Mouse (Mus musculus) cerebellum, adult 2 months (tissue): Measurements from ENCODE around the gene Hand2. TPM values are rescaled to one million over a fixed set of nuclear protein-coding genes. Genes with fewer than 3 reads are reported as not detected.

Source experiments
- DNase-seq, 2 experiments: peaks; one replicate each; pipeline ENCODE4 v3.0.0; 2021
- H3K27ac ChIP-seq: fragments of 200-500 bp; 2 replicates; pipeline ENCODE4 v1.5.1; 2012; ENCODE audit warnings: low read length, control low read depth, inconsistent platforms; ENCODE audit not compliant: insufficient read depth
- H3K27me3 ChIP-seq: fragments of 200-500 bp; 2 replicates; pipeline ENCODE4 v1.6.1; 2012; ENCODE audit warnings: inconsistent platforms, mild to moderate bottlenecking, low read length, moderate library complexity; ENCODE audit not compliant: control insufficient read depth, insufficient read depth
- H3K4me1 ChIP-seq: fragments of 200-500 bp; 2 replicates; pipeline ENCODE4 v1.6.1; 2011; ENCODE audit warnings: low read length; ENCODE audit not compliant: control insufficient read depth, insufficient read depth
- H3K4me3 ChIP-seq: fragments of 200-500 bp; replicated peaks from 2 replicates; pipeline ENCODE3; 2011; ENCODE audit warnings: mild to moderate bottlenecking, low read depth, low read length, control low read depth; ENCODE audit not compliant: insufficient read depth
- CTCF ChIP-seq: fragments of 200-500 bp; IDR thresholded peaks from 2 replicates; pipeline ENCODE4 v1.5.1; 2011; ENCODE audit warnings: low read depth, mild to moderate bottlenecking, control low read depth, low read length, moderate library complexity, borderline replicate concordance; ENCODE audit not compliant: insufficient read depth
- POLR2A ChIP-seq: fragments of 200-500 bp; IDR thresholded peaks from 2 replicates; pipeline ENCODE4 v1.6.1; 2011; ENCODE audit warnings: low read length, control low read depth, borderline replicate concordance; ENCODE audit not compliant: insufficient read depth
- WGBS: fragments of 180-500 bp; shearing (Covaris S2); methylation state at CpG from one replicate; pipeline ENCODE4 v1.1.7; 2018; 5-methylcytosine and 5-hydroxymethylcytosine counted together
- polyA plus RNA-seq: library from polyadenylated mRNA; depleted of rRNA; stranded (reverse); fragments of >200 nt; gene quantifications from 2 replicates; pipeline ENCODE4 v1.2.3, GENCODE M21; 2012; rRNA removed

Hand2 gene
- polyA plus RNA-seq, 1 experiment: not detected

- Histone ChIP-seq H3K4me1 (no peaks in the 10 kb centered on the region), H3K27me3 (no peaks in the 10 kb centered on the region; the same call in 1 of the 2 replicates), H3K27ac (no peak overlapping the region), H3K4me3 (no peak overlapping the region)
- 14% methylated on average over 8 of the region's 8 CpGs for whole genome bisulfite sequencing
- TF ChIP-seq POLR2A (no peak), CTCF (no peak)
- DNase-seq: no peak
These were observed 40.4 kb downstream of the Hand2 start for GRCm38 (mm10) chr8:57361003-57361805.

GRCm38 (mm10) chr8:57362881-57363280, 42.1 kb downstream of the Hand2 start:
- no peak overlapping the region for H3K27ac ChIP-seq
- H3K4me1 ChIP-seq: no peaks in the 10 kb centered on the region
- DNase-seq: peak in 1 of 2 experiments; percentile 3
- no peaks in the 10 kb centered on the region; the same call in 1 of the 2 replicates for H3K27me3 ChIP-seq
- 23% methylated on average over 2 of the region's 2 CpGs for WGBS
- no peak for TF ChIP-seq CTCF
- no peak for TF ChIP-seq POLR2A
- no peak overlapping the region for H3K4me3 ChIP-seq

DNA sequence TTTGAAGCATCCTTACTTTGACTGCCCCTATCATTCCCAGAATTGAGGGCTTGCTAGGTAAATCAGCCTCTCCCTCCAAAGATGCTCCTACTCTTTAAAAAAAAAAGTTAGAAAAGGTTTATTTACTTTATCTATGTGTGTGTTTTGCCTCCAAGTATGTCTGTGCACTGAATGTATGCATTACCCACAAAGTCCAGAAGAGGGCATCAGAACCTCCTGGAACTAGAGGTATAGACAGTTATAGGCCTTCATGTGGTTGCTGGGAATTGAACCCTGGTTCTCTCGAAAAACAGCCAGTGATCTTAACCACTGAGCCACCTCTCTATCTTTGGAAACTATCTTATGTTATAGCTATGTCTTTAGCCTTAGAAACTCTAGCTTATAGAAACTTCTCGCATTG, 53.3 kb downstream of the Hand2 start:
- no peak overlapping the region for H3K27ac ChIP-seq
- H3K4me1 ChIP-seq: no peaks in the 10 kb centered on the region
- TF ChIP-seq POLR2A (no peak), CTCF (no peak)
- no peak for DNase-seq
- H3K4me3 ChIP-seq: no peak overlapping the region
- H3K27me3 ChIP-seq: no peaks in the 10 kb centered on the region
- 87% methylated on average over 2 of the region's 2 CpGs for WGBS

Other genes with a start within 250 kb of the Hand2 start
- gene Scrg1, start 134.9 kb downstream of the Hand2 start, polyA plus RNA-seq: 74.3 and 79.5 TPM in 2 replicates
- 12.5 and 14.1 TPM in 2 replicates for gene Sap30, start 166.9 kb downstream of the Hand2 start, polyA plus RNA-seq
- gene Hmgb2, start 190.9 kb downstream of the Hand2 start, polyA plus RNA-seq: 5.5 and 6.0 TPM in 2 replicates